Mouse (Mus musculus) ES-CJ7 (cell line): ENCODE data around the gene Tmem121.

ENCODE experiments used
- DNase-seq: peaks from one replicate; pipeline ENCODE4 v3.0.0; 2011; ENCODE audit warnings: low read depth, low spot score

The Tmem121 gene

DNA sequence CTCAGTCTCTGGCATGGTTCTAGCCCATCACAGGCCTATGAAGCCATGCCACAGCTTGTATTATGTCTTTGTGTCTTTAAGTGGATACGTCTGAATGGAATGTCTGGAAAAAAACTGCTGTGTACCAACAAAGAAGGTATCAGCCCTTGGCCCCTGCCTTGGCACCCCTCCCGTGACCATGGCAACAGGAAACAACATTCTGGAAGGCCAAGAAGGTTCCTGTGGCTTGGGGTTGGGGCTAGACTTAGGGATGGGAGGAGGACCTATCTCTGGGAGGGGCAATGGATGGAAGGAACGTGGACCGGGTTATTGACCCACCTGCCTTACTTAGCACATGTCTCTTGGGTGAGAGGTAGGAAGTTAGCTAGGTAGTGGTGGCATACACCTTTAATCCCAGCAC is 36.4 kb upstream of the Tmem121 start:
- no peak for DNase-seq

DNA sequence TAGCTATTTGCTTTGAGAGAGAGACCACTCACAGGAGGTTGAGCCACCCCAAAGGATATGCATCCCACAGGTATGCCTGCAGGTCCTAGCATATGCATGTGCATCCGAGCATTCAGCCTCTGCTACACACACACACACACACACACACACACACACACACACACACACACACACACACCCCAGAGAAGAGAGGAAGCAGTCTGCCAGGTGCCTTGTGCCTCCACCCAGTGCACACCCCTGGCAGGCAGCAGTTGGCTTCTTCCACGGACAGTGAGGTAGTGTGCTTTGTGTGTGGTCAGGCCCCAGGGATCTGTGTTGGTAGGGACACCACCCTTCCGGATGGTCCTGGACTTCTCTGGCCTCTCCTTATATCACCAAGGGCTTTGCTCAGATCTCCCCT is 35.8 kb upstream of the Tmem121 start:
- no peak for DNase-seq

DNA sequence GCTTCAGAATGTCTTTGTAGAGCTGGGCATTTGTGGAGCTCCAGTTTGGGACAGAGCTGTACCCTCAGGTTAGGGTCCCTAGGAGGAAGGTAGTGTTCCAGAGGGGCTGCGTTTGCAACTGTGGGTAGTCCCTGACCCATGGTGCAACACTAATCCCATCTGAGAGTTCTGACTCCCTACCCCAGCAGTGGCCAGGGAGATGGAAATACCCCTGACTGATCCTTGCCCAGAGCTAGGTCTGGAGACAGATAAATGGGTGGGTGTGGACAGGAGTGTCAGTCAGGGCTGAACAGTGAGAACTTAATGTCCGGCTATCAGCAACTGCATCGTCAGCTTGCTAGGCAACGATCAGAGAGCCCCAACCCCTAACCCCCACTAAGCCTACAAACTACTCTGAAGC is 35.1 kb upstream of the Tmem121 start:
- DNase-seq = no peak

DNA sequence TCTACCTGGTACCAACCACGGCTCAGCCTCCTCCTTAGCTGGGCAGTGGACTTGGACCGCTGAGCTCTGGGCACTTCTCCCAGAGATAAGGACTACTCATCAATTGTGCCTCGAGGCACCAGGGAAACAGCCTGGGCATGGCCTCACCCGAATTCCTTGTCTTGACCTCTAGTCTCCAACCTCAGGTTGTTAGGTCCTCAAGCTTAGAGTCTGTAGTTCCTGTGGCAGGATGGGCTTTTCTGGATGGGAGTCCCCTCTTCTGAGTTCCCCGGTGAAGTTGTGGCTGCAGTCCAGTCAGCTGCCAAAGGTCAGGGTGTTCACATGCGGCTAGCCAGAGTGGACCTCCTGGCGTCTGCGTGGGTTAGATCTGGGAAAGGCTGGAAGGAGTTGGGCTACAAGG is 34.7 kb upstream of the Tmem121 start:
- no peak for DNase-seq

DNA sequence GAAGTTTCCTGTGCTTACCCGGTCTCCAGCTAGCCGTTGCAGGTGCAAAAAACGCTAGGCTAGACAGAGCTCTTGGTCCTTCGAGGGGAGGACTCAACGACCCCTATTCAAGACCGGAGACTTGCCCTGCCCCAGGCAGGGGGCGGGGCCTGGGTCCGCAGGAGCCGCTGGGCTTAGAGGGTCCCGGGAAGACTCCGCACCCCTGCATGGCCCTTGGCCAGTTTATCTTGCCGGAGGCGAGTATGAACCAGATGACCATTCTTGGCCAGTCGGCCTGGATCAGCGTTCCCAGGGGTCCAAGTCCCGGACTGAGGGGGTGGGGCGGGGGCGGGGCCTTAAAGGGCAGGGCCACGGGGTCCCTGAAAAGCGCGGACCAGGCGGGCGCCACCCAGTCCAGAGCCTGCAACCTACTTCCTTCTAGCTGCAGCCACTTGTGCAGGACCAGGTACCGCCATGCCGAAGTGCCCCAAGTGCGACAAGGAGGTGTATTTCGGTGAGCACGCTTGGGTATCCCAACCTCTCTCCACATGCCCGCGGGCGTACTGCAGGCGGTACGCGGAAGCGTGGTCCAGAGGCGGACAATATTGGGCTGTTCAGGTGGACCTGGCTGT is 34.0 kb upstream of the Tmem121 start:
- DNase-seq = no peak

DNA sequence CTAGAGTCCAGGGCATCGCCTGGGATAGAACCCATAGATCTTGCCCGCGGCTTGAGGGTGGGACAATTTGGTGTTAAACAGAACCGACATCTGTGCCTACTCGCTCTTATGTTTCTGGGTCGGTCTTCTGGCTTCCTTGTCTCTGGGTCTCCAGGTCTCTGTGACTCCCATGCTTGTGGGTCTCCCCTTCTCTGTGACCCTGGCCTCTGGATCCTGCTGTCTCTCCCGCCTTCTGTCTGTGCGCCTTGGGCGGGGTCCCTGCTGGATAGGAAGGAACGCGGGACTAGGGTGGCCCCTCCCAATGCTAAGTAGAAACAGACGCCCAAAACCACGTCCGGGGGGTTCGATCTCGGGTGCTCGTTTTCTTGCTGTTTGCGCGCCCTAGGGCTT is 33.5 kb upstream of the Tmem121 start:
- DNase-seq = peak; percentile 56

DNA sequence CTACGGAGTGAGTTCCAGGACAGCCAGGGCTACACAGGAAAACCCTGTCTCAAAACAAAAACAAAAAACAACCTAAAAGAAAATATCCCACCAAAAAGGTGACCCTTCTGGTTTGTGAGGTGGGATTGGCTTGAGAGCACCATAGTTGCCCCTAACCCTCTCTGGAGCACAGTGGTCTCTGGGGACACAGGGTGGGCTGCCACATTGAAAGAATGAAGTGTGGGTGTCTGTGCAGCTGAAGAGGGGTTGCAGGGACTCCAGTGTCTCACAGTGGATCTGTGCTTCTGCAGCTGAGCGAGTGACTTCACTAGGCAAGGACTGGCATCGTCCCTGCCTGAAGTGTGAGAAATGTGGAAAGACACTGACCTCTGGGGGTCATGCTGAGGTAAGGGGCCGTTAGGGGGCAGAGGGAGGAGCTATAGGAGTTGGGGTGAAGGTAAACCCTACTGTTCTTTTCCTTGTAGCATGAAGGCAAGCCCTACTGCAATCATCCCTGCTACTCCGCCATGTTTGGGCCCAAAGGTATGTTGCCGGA is 32.7 kb upstream of the Tmem121 start:
- DNase-seq = no peak

DNA sequence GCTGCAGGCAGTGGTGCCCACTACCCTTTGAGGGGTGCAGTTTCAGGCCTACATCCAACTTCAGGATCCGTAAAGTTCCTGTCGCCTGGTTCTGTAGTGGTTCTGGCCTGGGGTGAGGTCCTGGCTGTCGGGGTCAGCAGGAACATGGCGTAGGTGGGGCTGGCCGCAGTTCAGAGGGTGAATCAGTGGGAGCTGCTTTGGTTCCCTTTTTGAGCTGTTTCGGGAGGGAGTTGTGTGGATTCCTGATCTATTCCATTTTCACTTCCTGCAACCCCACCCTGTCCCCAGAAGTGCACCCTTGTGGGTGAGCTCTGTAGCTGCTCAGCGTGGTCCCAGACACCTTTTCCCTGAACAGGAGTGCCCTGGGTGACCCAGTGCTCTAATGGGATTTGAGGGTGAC is 31.8 kb upstream of the Tmem121 start:
- no peak for DNase-seq

DNA sequence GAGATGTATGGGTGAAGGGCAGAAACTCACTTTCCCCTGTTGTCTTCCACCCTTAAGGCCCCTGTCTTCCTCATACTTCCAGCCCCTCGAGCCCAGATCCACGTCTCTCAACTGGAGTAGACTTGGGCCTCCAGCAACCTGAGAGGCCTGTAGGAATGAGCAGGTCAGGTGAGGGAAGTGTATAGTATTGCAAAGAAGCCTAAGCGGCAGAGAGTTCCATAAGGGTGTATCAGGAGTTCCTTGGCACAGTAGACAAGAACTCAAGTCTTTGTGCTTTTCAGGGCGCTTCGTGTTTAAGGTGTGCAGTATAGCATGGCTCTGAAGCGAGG is 31.0 kb upstream of the Tmem121 start:
- DNase-seq = no peak

DNA sequence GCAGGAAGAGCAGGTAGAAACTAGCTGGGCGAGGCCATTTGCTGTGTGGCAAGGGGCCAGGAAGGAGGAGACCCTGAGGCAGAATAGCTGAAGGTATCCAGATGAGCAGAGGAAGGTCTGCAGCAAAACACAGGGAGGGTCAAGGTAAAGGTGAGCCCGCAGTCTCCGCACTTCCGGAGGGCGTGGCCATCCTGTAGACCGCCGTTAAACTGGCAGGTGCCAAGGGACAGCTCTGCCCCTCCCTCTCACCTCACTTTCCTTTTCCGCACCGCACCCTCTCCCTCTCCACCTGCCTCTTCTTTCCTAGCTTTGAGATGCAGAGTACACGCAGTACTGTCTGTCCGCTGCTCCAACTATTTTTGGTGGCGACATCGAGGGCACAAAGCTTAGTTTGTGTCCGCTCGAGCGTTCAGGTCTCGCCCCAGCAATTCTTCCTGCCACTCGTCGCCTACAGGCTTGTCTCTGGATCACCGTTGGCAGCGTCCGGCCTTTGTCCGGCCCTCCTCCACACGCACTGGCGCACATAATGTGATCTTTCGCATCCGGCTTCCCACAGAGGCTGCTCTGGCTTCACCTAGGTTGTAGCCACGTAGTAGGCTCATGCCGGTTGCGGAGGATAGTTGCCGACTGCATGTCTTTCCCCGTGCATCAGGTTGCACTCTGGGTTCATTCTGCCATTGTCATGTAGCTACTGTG is 30.5 kb upstream of the Tmem121 start:
- peak; percentile 52 for DNase-seq

DNA sequence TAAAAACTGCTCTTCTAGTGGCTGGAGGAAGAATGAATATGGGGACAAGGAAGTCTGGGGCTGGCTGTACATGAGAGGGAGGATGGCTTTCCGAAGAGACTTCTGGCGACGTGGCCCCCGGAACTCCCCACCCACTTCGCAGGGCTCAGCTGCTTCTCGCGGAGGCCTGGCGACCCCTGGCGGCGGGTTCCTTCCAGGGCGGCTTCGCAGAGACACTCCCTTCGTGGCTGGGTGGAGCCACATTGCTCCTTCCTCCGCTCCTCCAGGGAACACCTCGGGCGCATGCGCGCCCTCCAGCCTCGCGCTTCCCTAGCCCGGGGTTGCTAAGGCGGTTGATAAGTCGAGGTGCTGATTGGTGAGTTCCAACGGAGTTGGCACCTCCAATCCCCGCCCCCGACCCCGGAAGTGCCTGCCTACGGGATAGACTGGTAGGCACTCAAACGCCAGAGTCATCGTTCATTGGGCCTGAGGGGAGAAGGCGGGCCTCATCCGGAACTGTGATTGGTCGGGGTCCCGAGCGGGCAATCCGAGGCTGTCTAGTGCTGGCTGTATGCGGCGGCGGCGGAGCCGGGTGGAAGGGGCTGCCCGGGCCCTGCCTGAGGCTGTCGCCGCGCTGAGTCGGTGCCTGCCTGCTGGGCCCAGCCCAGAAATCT is 29.7 kb upstream of the Tmem121 start, which contains the start of gene Tedc1:
Tedc1 (plus strand) TSS at position 535 of the 653 bp plus-strand sequence.
- peak; percentile 100 for DNase-seq

DNA sequence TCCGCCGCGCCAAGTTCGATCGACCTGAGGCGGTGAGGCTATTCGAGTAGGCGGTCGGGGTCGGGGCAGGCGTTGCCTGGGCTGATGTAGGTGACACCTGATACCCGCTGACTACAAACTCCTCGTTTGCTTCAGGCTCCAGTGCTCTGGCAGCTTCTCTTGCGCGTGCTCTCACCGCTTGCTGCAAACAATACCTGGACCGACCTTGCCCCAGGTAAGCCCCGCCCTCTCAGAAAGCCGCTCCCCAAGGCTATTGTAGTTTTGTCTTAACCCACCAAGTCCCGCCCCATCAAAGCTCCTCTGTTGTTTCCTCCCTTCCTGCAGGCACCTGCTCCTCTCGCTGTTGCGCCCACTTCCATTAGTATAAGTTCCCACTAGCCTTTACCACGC is 29.2 kb upstream of the Tmem121 start:
- DNase-seq = peak; percentile 94

DNA sequence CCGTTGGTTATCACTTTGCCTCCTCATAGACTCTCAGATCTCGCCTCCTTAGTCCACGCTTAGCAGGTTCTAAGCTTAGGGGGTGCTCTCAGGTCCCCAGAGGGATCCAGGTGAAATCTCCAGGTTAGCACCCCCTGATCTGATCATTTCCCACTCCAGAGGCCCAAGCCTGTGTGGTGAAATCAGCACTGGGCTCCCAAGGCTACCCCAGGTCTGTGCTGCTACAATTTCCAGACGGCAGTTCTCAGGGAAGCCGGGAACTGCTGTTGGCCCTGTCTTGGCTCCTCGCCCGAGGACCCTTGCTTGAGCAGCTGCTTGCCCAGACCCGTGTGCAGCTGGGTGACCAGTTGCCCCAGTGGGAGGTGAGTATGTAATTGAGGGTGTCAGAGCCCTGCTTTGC is 28.7 kb upstream of the Tmem121 start:
- no peak for DNase-seq

DNA sequence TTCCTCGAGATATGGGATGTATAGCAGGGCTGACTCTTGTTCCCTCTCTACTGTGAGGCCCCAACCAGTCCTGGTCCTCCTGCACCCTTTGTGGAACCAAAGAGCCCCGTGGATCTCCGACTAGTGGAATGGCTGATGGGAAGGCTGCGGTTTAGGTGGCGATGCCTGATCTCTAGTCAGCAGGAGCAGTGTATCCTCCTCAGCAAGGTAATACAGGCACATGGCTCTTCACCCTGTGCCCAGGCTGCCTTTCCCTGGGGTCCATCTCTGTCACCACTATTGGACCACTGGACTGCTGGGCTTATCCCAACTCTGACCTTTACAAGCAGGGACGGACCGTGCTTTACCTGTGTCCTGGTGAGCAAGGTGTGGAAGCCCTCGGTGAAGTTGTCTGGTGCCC is 28.2 kb upstream of the Tmem121 start:
- DNase-seq = no peak

DNA sequence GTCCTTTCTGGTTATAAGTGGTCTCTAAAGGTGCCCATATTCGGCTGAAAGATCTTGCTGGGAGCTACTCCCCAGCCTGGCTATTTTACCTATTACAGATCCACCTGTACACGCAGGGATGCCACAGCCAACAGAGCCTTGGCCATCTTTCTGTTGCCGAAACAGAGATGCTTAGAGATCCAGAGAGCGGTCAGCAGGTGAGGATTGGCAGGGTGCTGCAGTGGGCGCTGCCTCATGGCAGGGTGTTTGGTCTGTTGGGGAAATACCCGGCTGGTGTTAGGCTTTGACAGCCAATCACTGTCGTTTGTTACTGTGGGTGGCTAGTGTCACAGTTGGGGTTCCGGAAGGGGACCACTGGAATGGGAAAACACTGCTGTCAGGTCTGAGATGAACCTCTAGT is 27.8 kb upstream of the Tmem121 start:
- DNase-seq = no peak

DNA sequence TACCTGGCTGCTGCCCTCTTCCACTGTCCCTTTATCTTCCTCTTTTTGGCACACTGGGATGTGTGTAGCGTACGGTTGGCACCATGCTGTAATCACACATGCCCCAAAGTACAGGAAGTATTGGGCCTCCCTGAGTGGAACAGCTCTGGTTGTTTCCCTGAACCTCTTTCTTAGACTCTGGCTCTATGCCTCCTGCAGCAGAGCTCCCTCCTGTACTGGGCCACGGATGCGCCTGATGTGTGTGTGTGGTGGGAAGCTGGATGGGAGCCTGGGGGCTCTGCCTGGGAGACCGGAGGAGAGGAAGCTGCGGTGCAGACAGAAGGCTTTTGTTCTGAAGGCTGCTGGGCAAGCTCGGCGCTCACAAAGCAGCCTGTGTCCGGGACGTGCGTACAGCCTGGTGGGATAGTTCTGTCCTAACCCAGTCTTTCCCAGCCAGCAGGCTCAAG is 22.1 kb upstream of the Tmem121 start:
- DNase-seq = no peak

DNA sequence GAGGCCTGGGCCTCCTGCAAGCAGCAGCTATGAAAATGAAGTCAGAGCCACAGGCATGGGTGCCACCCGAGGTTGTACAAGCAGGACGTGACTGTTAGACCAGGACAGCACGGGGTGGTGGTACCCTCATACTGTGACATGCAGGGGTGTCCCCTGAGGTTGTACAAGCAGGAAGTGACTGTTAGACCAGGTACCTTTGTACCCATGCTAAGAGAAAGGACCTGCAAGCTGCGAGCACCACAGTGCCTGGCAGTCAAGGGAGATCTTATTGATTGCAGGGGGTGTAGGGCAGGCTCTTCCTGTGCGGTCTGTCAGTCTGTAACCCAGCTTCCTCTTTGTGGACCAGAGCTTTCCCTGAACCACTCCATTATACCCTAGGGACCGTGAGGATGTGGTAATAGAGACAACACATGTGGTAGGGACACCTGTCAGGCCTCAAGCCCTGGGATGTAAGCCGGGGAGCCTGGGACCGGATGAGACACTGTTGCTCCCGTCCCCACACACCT is 17.6 kb upstream of the Tmem121 start:
- no peak for DNase-seq

DNA sequence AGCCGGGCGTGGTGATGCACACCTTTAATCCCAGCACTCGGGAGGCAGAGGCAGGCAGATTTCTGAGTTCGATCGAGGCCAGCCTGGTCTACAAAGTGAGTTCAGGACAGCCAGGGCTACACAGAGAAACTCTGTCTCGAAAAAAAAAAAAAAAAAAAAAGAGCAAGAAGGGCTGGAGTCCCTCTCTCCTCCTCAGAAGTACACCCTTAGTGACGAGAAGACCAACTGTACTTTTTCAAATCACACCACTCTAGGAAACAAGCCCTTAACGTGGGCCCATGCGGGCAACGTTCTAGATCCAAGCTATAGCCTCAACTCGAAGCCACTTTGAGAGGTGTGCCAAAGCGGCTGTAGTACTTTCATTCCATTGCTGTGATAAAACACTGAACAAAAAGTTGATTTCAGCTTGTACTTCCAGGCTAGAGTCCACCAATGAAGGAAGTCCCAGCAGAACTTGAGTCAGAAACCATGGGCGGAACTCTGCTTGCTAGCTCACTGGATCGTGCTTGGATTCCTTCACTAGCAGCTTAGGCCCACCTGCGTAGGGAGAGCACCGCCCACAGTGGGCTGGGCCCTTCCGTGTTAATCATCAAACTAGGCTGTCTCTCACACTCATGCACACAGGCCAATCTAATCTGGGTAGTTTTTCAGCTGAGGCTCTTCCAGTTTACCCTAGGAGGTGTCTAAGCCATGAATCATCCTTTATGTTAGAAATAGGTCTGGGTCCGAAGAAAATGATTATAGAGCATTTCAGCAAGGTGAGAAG is 8.6 kb upstream of the Tmem121 start:
- DNase-seq = no peak

DNA sequence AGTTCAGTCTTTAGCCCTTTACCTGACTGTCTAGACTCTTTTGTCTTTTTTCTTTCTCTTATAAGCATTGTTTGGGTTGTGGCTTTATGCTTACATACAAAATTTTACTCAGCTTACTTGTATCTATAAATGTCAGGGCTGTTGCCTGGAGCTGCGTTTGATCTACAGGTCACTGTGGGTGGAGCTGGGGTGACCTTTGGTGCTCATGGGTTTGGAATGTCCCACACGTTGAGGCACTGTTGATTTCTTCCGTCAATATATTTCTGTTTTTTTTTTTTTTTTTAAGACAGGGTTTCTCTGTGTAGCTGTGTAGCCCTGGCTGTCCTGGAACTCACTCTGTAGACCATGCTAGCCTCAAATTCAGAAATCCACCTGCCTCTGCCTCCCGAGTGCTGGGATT is 4.7 kb upstream of the Tmem121 start:
- no peak for DNase-seq

DNA sequence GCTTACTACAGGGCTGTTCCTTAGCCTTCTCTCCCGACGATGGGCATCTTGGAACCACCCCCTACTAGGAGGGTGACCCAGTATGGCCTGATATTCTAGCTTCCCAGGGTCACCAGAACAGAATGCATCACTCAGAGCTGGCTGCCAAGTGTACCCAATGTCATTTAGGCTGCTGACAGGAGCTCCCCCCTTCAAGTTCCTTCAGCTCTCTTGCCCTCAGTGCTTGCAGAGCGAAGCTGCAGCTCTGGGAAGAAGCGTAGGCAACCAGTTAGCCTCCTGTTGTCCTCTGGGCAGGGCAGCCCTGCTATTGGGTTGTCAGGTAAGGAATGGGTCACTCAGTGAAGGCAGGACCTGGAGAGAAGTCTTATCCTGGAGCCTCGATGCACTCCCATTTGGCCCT is 785 bp upstream of the Tmem121 start:
- DNase-seq = no peak

DNA sequence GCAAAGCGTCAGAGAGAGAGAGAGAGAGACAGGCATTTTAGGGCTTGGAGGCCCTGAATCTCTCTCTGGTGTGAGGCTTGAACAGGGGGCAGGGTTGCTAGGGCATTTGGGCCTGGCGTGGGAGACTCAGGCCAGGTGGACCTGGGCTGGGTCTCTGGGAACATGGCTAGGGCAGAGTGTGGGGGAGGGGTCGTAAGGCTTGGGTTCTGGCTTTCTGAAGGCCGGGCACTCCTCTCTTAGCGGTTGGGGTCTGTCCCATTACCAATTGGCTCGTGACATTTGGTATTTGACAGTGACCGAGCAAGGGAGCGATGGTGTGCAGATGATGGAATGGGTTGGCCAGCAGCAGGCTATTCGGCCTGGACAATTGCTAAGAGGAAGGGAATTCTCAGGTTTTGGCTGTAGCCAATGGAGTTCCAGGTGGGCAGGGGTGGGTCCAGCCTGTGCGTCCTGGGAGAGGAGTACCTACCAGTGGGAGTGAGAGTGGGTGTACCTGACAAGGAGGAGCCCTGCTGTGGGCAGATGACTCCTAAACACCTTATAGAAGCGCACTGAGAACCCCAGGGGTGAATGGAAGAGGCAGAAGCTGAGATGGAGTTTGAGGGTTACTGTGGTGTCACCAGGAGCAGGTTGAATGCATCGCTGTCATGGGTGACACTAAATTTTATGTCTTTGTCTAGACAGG is 738 bp downstream of the Tmem121 start:
- DNase-seq = no peak

DNA sequence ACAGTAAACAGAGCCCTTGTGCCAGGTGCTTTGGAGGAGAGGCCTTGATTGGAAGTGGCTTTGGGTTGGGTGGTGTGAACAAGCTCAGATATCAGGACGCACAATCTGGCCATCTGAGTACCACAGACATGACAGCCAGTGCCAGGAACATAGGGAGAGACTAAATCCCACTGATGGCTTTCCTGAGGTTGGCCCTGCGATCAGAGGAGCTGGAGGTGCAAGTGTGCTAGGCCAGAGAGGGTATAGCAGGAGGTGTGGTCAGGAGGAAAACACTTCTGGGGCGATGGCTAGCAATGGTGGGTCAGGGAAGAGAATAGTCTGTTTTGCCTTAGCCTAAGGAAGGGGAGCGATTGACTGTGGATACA is 1.3 kb downstream of the Tmem121 start:
- DNase-seq = no peak
